Mouse (Mus musculus): Measurements from ENCODE around the gene Efcab14.

Gene Efcab14

GRCm38 (mm10) chr4:115754101-115754500, 16.6 kb downstream of the Efcab14 start:
- TF ChIP-seq GATA4 (IDR thresholded peaks at IDR 0.05; ENCODE audit: insufficient replicate concordance, low read length): no peak

- no peak for TF ChIP-seq GATA4 (IDR thresholded peaks at IDR 0.05; ENCODE audit: insufficient replicate concordance, low read length)
Observed at GRCm38 (mm10) chr4:115754851-115755250, 17.3 kb downstream of the Efcab14 start.

- TF ChIP-seq GATA4 (IDR thresholded peaks at IDR 0.05; ENCODE audit: insufficient replicate concordance, low read length): no peak
Observed at GRCm38 (mm10) chr4:115761206-115761605, 23.7 kb downstream of the Efcab14 start.

GRCm38 (mm10) chr4:115764581-115764980, 27.0 kb downstream of the Efcab14 start:
- no peak for TF ChIP-seq GATA4 (IDR thresholded peaks at IDR 0.05; ENCODE audit: insufficient replicate concordance, low read length)

DNA sequence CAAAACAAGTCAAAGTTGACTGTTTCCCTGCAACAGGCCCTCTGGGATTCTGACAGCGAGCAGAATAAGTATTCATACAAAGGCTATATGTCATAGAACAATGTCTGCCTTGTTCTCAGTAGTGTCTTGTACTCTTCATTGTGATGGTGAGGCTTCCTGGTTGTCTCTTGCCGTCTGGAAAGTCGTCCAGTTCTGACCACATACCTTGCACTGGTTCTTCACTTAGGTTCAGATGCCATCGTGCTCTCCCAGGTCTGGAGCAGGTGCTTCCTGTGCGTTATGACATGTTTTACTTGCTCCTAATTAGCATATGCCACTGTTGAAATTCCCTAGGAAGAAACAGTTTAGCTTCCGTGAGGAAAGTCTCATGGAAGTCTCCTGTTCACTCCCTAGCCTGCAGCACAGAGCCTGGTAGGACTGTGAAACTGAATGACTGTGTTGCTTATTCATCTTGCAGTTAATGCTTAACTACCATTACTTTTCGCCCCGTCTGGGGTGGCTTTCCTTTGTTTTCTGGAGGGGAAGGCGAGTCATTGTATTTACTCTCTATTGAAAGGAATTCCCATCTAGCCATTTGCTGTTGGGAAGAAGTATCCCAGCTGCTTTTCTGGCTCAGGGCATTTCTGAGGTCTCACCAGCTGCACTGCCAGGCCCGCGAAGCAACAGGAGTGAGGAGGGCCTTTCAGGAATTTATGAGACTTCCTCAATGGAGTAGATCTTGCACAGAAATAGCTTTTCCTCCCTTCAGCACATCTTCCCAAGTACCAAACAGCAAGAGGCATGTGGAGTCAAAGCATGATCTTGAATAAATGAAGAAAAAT, 30.3 kb downstream of the Efcab14 start:
- TF ChIP-seq GATA4 (IDR thresholded peaks at IDR 0.05; ENCODE audit: insufficient replicate concordance, low read length): no peak

- no peak for TF ChIP-seq GATA4 (IDR thresholded peaks at IDR 0.05; ENCODE audit: insufficient replicate concordance, low read length)
Observed at GRCm38 (mm10) chr4:115775056-115775455, 37.5 kb downstream of the Efcab14 start.

GRCm38 (mm10) chr4:115777627-115778026, 40.1 kb downstream of the Efcab14 start:
- TF ChIP-seq GATA4 (IDR thresholded peaks at IDR 0.05; ENCODE audit: insufficient replicate concordance, low read length): no peak

DNA sequence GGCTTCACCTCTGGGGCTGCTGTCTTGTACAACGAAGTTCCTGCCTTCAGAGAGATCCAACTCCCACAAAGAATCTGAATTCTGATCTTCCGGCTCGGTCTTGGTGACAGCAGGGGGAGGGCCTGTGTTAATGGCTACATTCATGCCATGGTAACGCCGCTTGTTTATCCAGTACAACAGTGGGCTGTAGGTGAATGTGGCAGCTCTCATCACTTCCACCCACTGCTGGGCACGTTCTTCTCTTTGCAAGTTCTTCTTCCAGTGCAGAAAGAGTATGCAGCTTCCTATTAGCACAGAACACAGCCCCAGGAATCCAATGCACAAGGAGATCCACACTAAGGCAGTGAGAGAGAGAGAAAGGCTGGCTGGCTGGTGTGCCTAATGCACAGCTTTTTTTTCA, 42.7 kb downstream of the Efcab14 start:
- TF ChIP-seq GATA4 (IDR thresholded peaks at IDR 0.05; ENCODE audit: insufficient replicate concordance, low read length): no peak

GRCm38 (mm10) chr4:115780918-115781317, 43.4 kb downstream of the Efcab14 start, which contains the start of gene Tex38:
Gene Tex38 (minus strand): TSS chr4:115781018.
- no peak for TF ChIP-seq GATA4 (IDR thresholded peaks at IDR 0.05; ENCODE audit: insufficient replicate concordance, low read length)

- TF ChIP-seq GATA4 (IDR thresholded peaks at IDR 0.05; ENCODE audit: insufficient replicate concordance, low read length): no peak
Observed at GRCm38 (mm10) chr4:115782026-115782805, 44.7 kb downstream of the Efcab14 start.

DNA sequence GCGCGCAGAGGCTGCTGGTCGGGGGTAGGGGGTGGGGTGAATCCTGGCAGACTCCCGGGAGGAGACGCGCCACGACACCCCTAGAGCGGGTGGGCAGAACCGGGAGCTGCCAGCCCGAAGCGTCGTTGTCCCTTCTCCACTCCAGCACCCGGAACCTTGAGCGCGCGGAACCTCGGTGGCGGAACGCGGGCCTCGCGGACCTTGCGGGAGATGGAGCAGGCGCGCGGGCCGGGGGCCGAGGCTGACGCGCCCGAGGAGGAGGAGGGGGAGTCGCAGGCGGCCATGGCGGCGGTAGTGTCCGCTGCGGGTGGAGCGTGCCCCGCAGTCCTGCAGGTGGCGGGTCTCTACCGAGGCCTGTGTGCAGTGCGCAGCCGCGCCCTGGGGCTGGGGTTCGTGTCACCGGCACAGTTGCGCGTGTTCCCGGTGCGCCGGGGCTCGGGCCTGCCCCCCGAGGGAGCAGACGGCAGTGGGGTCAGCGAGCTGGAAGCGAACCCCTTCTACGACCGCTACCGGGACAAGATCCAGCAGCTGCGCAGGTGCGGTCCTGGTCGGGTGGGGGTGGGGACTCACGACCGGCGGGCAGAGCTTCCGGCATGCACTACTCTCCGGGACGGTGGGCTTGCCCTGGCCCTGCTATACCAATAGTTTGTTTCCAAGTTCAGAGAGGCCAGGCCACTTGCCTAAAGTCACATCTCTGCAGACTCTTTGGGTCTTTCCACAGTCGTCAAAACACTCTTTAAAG, 47.4 kb downstream of the Efcab14 start, which contains the start of gene Atpaf1:
Atpaf1 (plus strand) TSS at position 44 of the 742 bp plus-strand sequence.
- TF ChIP-seq GATA4 (IDR thresholded peaks at IDR 0.05; ENCODE audit: insufficient replicate concordance, low read length): peak; percentile 24; the same call in 1 of the 2 replicates

DNA sequence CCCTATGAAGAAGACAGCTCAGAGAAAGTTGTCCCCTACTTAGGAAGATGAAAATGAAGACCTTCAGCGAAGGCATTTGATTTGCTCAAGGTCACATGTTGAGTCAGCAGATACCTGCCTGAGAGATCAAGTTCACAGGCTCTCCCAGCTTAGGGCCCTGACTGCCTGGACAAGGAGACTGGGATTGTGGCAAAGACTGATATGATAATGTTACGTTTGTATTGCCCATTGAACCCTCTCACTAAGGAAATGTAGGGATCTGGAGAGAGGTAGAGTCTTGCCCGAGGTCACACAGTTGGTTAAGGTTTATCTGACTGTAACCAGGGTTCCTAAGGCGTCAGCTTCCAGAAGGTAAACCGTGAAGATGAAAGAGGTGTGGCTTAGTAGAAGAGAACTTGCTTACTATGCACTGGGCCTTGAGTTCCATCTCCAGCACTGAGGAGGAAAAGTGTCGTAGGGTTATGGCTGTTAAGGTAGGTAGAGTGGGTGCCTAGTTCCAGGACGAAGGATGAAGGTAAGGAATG, 48.0 kb downstream of the Efcab14 start:
- TF ChIP-seq GATA4 (IDR thresholded peaks at IDR 0.05; ENCODE audit: insufficient replicate concordance, low read length): no peak

DNA sequence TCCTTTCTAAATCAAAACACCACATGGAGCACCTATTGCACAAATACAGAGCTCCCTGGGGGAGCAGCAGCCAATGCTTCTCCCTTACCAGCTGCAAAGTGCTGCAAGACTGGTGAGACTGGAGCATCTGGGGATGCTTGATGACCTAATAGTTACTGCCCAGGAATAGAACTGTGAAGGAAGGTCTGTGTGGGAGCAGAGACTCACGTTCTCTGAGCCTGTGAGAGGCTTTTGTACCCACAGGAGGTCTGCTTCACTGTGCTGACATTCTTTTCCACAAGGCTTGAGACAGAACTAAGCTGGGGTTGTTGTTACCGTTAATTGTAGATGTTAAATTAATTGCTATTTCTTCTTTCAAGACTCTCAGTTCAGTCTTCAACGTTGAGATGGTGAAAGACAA, 53.3 kb downstream of the Efcab14 start:
- TF ChIP-seq GATA4 (IDR thresholded peaks at IDR 0.05; ENCODE audit: insufficient replicate concordance, low read length): no peak

DNA sequence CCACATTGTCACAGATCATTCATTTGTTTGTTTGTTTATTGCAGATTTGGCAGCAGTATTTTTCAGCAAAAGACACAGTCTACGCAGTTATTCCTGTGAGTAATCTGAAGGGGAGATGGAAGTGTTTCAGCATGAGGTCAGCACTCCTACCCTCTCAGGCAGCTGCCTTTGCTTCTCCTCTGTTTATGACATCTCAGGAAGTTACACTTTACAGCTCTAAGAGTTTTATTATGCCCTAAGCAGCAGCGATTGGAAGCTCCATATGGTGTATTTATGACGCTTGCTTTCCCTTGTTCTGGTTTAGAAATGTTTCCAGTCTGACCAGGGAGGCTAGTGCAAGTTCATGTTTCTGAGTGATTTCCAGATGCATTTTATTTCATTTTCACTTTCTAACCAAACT, 57.8 kb downstream of the Efcab14 start:
- no peak for TF ChIP-seq GATA4 (IDR thresholded peaks at IDR 0.05; ENCODE audit: insufficient replicate concordance, low read length)

DNA sequence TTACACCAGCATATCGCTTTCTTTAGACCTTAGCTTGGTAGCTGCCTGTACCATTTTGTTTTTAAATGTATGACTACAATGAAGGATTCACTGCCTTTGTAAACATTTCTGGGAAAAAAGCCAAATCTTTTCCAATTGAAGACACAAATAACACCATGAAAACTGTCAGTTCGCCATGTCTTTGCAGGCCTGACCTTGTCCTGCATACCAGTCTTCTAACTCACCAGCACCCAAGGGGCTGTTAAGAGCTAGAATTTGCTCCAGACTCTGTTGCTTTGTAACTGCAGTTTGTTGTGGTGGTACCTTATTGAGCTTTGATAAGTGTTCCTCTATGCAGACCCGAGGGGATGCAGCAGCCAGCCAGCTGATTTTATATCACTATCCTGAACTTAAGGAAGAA, 62.4 kb downstream of the Efcab14 start:
- no peak for TF ChIP-seq GATA4 (IDR thresholded peaks at IDR 0.05; ENCODE audit: insufficient replicate concordance, low read length)
